Mouse (Mus musculus): ENCODE measurements around the gene Gsdme. TPM values are rescaled to one million over a fixed set of nuclear protein-coding genes. Genes with fewer than 3 reads are reported as not detected.
A peak's percentile ranks its signal among the peaks of the same experiment; 100 is the strongest.

Gene Gsdme
- total and polyA plus RNA-seq, 3 experiments: 0.27 to 1.5 TPM; not detected in 1

DNA sequence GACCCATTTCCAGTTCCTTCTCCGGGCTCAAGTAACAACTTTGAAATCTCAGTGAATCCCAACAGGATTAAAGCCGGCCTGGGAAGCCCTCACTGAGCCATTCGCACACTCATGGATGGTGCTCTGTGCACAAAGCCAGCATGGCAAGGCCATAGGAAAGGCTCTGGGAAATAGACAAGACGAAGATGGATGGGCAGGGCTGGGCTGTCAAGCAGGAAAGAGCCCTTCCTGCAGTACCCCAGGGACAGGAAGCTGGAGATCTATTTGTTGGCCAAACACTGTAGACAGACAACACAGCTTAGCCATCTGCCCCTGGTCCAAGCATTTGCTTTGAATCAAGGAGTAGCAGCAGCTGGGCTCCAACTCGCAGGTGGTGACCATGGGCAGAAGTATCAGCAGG lies 35.5 kb downstream of the Gsdme start:
- H3K36me3 ChIP-seq (ENCODE audit: control insufficient read depth in 1 of 2, insufficient read depth in 2 of 2, low read length in 2 of 2): no peaks in the 10 kb centered on the region
- DNase-seq (ENCODE audit: low read depth, low spot score): no peak
- H3K4me1 ChIP-seq (ENCODE audit: control insufficient read depth in 1 of 2, insufficient read depth in 2 of 2, low read length in 2 of 2): peaks cover 0 to 2% of the 10 kb centered on the region in 2 experiments; a peak in 1 of 4 replicates
- TF ChIP-seq POLR2A (IDR thresholded peaks at IDR 0.05; ENCODE audit: control insufficient read depth in 1 of 2, insufficient read depth in 1 of 2, low read depth in 1 of 2, low read length in 2 of 2, poor library complexity in 1 of 2): no peak
- no peak for TF ChIP-seq SIN3A (IDR thresholded peaks at IDR 0.05; ENCODE audit: low read length)
- TF ChIP-seq MAFK (IDR thresholded peaks at IDR 0.05; ENCODE audit: borderline replicate concordance, low read depth, low read length): no peak
- no peak for TF ChIP-seq USF2 (IDR thresholded peaks at IDR 0.05; ENCODE audit: borderline replicate concordance in 1 of 2, insufficient read depth in 1 of 2, low read depth in 1 of 2, low read length in 2 of 2)
- TF ChIP-seq CHD1 (IDR thresholded peaks at IDR 0.05; ENCODE audit: low read depth, low read length): no peak
- TF ChIP-seq ZMIZ1 (IDR thresholded peaks at IDR 0.05; ENCODE audit: low read depth, low read length): no peak
- no peak for TF ChIP-seq ZC3H11A (IDR thresholded peaks at IDR 0.05; ENCODE audit: low read depth, low read length)
- no peak for TF ChIP-seq RCOR1 (IDR thresholded peaks at IDR 0.05; ENCODE audit: low read depth, low read length)
- TF ChIP-seq ZNF384 (IDR thresholded peaks at IDR 0.05; ENCODE audit: low read depth, low read length): no peak
- no peak for TF ChIP-seq MYB (IDR thresholded peaks at IDR 0.05; ENCODE audit: low read depth, low read length)
- TF ChIP-seq ZKSCAN1 (IDR thresholded peaks at IDR 0.05; ENCODE audit: low read depth, low read length): no peak
- TF ChIP-seq SMC3 (IDR thresholded peaks at IDR 0.05; ENCODE audit: low read depth, low read length): no peak
- no peak for TF ChIP-seq GATA1 (IDR thresholded peaks at IDR 0.05; ENCODE audit: low read depth, low read length)
- H3K27ac ChIP-seq (ENCODE audit: control insufficient read depth, low read depth, low read length): no peak overlapping the region
- H3K79me2 ChIP-seq (ENCODE audit: control insufficient read depth, insufficient read depth, low read length, poor library complexity): no peaks in the 10 kb centered on the region
- H3K9ac ChIP-seq (ENCODE audit: control insufficient read depth, low read depth, low read length, poor library complexity, severe bottlenecking): no peak overlapping the region
- peaks cover 0 to 4% of the 10 kb centered on the region in 2 experiments; a peak in 2 of 4 replicates for H3K27me3 ChIP-seq (ENCODE audit: control insufficient read depth in 1 of 2, insufficient read depth in 2 of 2, low read length in 2 of 2)
- no peaks in the 10 kb centered on the region for H3K9me3 ChIP-seq (replicated peaks; ENCODE audit: insufficient read depth, low read length)
- no peak overlapping the region for H3K4me3 ChIP-seq (ENCODE audit: control insufficient read depth in 1 of 2, insufficient read depth in 1 of 2, low read depth in 2 of 2, low read length in 2 of 2)

DNA sequence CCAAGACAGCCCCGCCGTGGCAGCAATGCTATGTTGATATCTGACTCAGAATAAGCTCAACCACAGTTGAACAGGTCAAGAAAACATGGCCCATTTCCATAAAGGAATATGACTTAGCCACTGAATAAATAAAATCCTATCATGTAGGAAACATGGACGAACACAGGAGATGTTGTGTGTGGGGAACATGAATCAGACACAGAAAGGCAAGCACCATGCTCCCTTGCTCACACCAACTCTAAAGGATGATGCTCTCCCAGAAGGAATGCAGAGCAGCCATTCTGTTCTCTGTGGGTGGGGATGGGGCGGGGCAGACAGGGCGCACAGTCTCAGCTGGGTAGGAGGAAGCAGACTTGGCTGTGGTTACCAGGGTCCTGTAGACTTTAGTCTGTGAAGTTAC lies 38.4 kb downstream of the Gsdme start:
- Histone ChIP-seq H3K27me3 (ENCODE audit: control insufficient read depth in 1 of 2, insufficient read depth in 2 of 2, low read length in 2 of 2) (peaks cover 0 to 4% of the 10 kb centered on the region in 2 experiments; a peak in 2 of 4 replicates), H3K9me3 (replicated peaks; ENCODE audit: insufficient read depth, low read length) (no peaks in the 10 kb centered on the region), H3K36me3 (ENCODE audit: control insufficient read depth in 1 of 2, insufficient read depth in 2 of 2, low read length in 2 of 2) (no peaks in the 10 kb centered on the region; a peak in 2 of 4 replicates), H3K4me1 (ENCODE audit: control insufficient read depth in 1 of 2, insufficient read depth in 2 of 2, low read length in 2 of 2) (peaks cover 0 to 11% of the 10 kb centered on the region in 2 experiments; a peak in 1 of 4 replicates), H3K27ac (ENCODE audit: control insufficient read depth, low read depth, low read length) (no peak overlapping the region), H3K9ac (ENCODE audit: control insufficient read depth, low read depth, low read length, poor library complexity, severe bottlenecking) (no peak overlapping the region), H3K4me3 (ENCODE audit: control insufficient read depth in 1 of 2, insufficient read depth in 1 of 2, low read depth in 2 of 2, low read length in 2 of 2) (no peak overlapping the region), H3K79me2 (ENCODE audit: control insufficient read depth, insufficient read depth, low read length, poor library complexity) (no peaks in the 10 kb centered on the region)
- TF ChIP-seq MYC (IDR thresholded peaks at IDR 0.05; ENCODE audit: low read depth, low read length): no peak
- no peak for TF ChIP-seq KAT2A (conservative IDR thresholded peaks at IDR 0.05; ENCODE audit: low read depth, low read length)
- no peak for TF ChIP-seq BHLHE40 (IDR thresholded peaks at IDR 0.05; ENCODE audit: borderline replicate concordance, low read depth, low read length)
- no peak for TF ChIP-seq CHD1 (IDR thresholded peaks at IDR 0.05; ENCODE audit: low read depth, low read length)
- no peak for TF ChIP-seq NRF1 (IDR thresholded peaks at IDR 0.05; ENCODE audit: insufficient read depth, low read depth, low read length, poor library complexity, severe bottlenecking)
- no peak for TF ChIP-seq RCOR1 (IDR thresholded peaks at IDR 0.05; ENCODE audit: low read depth, low read length)
- TF ChIP-seq MXI1 (IDR thresholded peaks at IDR 0.05; ENCODE audit: low read depth, low read length): no peak
- TF ChIP-seq TBP (IDR thresholded peaks at IDR 0.05; ENCODE audit: low read depth, low read length): no peak
- TF ChIP-seq USF2 (IDR thresholded peaks at IDR 0.05; ENCODE audit: borderline replicate concordance in 1 of 2, insufficient read depth in 1 of 2, low read depth in 1 of 2, low read length in 2 of 2): no peak
- TF ChIP-seq EP300 (IDR thresholded peaks at IDR 0.05; ENCODE audit: low read depth in 1 of 2, low read length in 2 of 2): no peak
- no peak for TF ChIP-seq NELFE (IDR thresholded peaks at IDR 0.05; ENCODE audit: low read depth, low read length)
- no peak for TF ChIP-seq ZNF384 (IDR thresholded peaks at IDR 0.05; ENCODE audit: low read depth, low read length)
- no peak for TF ChIP-seq POLR2AphosphoS5 (IDR thresholded peaks at IDR 0.05; ENCODE audit: borderline replicate concordance, low read depth, low read length)
- no peak for TF ChIP-seq POLR2A (IDR thresholded peaks at IDR 0.05; ENCODE audit: control insufficient read depth in 1 of 2, insufficient read depth in 1 of 2, low read depth in 1 of 2, low read length in 2 of 2, poor library complexity in 1 of 2)
- TF ChIP-seq HCFC1 (IDR thresholded peaks at IDR 0.05; ENCODE audit: low read depth, low read length): no peak
- no peak for TF ChIP-seq TCF12 (IDR thresholded peaks at IDR 0.05; ENCODE audit: low read depth, low read length)
- peak; percentile 44 for DNase-seq (ENCODE audit: low read depth, low spot score)

Data from MEL (cell line).